Mouse (Mus musculus): ENCODE results near the gene Ebpl. TPM values are rescaled to one million over a fixed set of nuclear protein-coding genes. Genes with fewer than 3 reads are reported as not detected.

Gene Ebpl
- polyA plus RNA-seq (2014; fragmentation: Nextera tagmentation; extraction: Ambion mirVana) = 5.8 and 6.7 TPM in 2 replicates

- DNase-seq (ENCODE audit: low spot score) = peak; percentile 89
- peaks cover 9% of the 10 kb centered on the region for H3K4me1 ChIP-seq (replicated peaks; ENCODE audit: control insufficient read depth, insufficient read depth, low read length)
- peak; percentile 94 for ATAC-seq (replicated peaks; ENCODE audit: low FRiP score)
- no peaks in the 10 kb centered on the region for H3K36me3 ChIP-seq (ENCODE audit: control insufficient read depth, insufficient read depth, low read length)
- no peaks in the 10 kb centered on the region for H3K9me3 ChIP-seq (ENCODE audit: control insufficient read depth, low read length)
- 2% methylated on average over 40 of the region's 40 CpGs for WGBS
- no peaks in the 10 kb centered on the region for H3K27me3 ChIP-seq (replicated peaks; ENCODE audit: control insufficient read depth, insufficient read depth, low read length)
- peak within 1 kb of the TSS; percentile 68 for H3K4me2 ChIP-seq
- peak within 1 kb of the TSS; percentile 89 for H3K27ac ChIP-seq (ENCODE audit: low read depth, low read length)
- peak within 1 kb of the TSS; percentile 73 for H3K9ac ChIP-seq (ENCODE audit: low read depth, low read length)
- H3K4me3 ChIP-seq (ENCODE audit: low read depth, low read length) = peak within 1 kb of the TSS; percentile 69
Observed at GRCm38 (mm10) chr14:61360131-61360980, at the start of gene Ebpl. Ebpl (minus strand) TSS chr14:61360439.

- no peaks in the 10 kb centered on the region for H3K9me3 ChIP-seq (ENCODE audit: control insufficient read depth, low read length)
- no peak overlapping the region for H3K9ac ChIP-seq (ENCODE audit: low read depth, low read length)
- no peaks in the 10 kb centered on the region for H3K27me3 ChIP-seq (replicated peaks; ENCODE audit: control insufficient read depth, insufficient read depth, low read length)
- peaks cover 8% of the 10 kb centered on the region for H3K4me1 ChIP-seq (replicated peaks; ENCODE audit: control insufficient read depth, insufficient read depth, low read length)
- 52% methylated on average over 2 of the region's 2 CpGs for WGBS
- H3K36me3 ChIP-seq (ENCODE audit: control insufficient read depth, insufficient read depth, low read length) = no peaks in the 10 kb centered on the region
- H3K4me3 ChIP-seq (ENCODE audit: low read depth, low read length) = no peak overlapping the region
- ATAC-seq (replicated peaks; ENCODE audit: low FRiP score) = no peak
- H3K27ac ChIP-seq (ENCODE audit: low read depth, low read length) = no peak overlapping the region
- H3K4me2 ChIP-seq = no peak overlapping the region
- no peak for DNase-seq (ENCODE audit: low spot score)
Observed at GRCm38 (mm10) chr14:61410020-61410419, 49.8 kb upstream of the Ebpl start.

GRCm38 (mm10) chr14:61407055-61407454 lies 46.8 kb upstream of the Ebpl start:
- Histone ChIP-seq H3K4me3 (ENCODE audit: low read depth, low read length) (no peak overlapping the region), H3K4me2 (no peak overlapping the region), H3K36me3 (ENCODE audit: control insufficient read depth, insufficient read depth, low read length) (no peaks in the 10 kb centered on the region; the same call in 1 of the 2 replicates), H3K27ac (ENCODE audit: low read depth, low read length) (no peak overlapping the region), H3K4me1 (replicated peaks; ENCODE audit: control insufficient read depth, insufficient read depth, low read length) (peaks cover 8% of the 10 kb centered on the region), H3K9me3 (ENCODE audit: control insufficient read depth, low read length) (no peaks in the 10 kb centered on the region), H3K27me3 (replicated peaks; ENCODE audit: control insufficient read depth, insufficient read depth, low read length) (no peaks in the 10 kb centered on the region), H3K9ac (ENCODE audit: low read depth, low read length) (no peak overlapping the region)
- DNase-seq (ENCODE audit: low spot score) = no peak
- ATAC-seq (replicated peaks; ENCODE audit: low FRiP score) = no peak
- 84% methylated on average over 3 of the region's 3 CpGs for WGBS

- no peak overlapping the region for H3K4me3 ChIP-seq (ENCODE audit: low read depth, low read length)
- H3K27ac ChIP-seq (ENCODE audit: low read depth, low read length) = no peak overlapping the region
- H3K27me3 ChIP-seq (replicated peaks; ENCODE audit: control insufficient read depth, insufficient read depth, low read length) = no peaks in the 10 kb centered on the region
- no peaks in the 10 kb centered on the region for H3K9me3 ChIP-seq (ENCODE audit: control insufficient read depth, low read length)
- ATAC-seq (replicated peaks; ENCODE audit: low FRiP score) (no peak), DNase-seq (ENCODE audit: low spot score) (no peak)
- no peaks in the 10 kb centered on the region; the same call in 1 of the 2 replicates for H3K36me3 ChIP-seq (ENCODE audit: control insufficient read depth, insufficient read depth, low read length)
- peaks cover 8% of the 10 kb centered on the region for H3K4me1 ChIP-seq (replicated peaks; ENCODE audit: control insufficient read depth, insufficient read depth, low read length)
- H3K9ac ChIP-seq (ENCODE audit: low read depth, low read length) = no peak overlapping the region
- no peak overlapping the region for H3K4me2 ChIP-seq
Observed at GRCm38 (mm10) chr14:61405761-61406160, 45.5 kb upstream of the Ebpl start.

GRCm38 (mm10) chr14:61404941-61405340 lies 44.7 kb upstream of the Ebpl start:
- Histone ChIP-seq H3K4me3 (ENCODE audit: low read depth, low read length) (no peak overlapping the region), H3K4me1 (replicated peaks; ENCODE audit: control insufficient read depth, insufficient read depth, low read length) (peaks cover 2% of the 10 kb centered on the region), H3K27me3 (replicated peaks; ENCODE audit: control insufficient read depth, insufficient read depth, low read length) (no peaks in the 10 kb centered on the region), H3K36me3 (ENCODE audit: control insufficient read depth, insufficient read depth, low read length) (no peaks in the 10 kb centered on the region; the same call in 1 of the 2 replicates), H3K4me2 (no peak overlapping the region), H3K9ac (ENCODE audit: low read depth, low read length) (no peak overlapping the region), H3K27ac (ENCODE audit: low read depth, low read length) (no peak overlapping the region), H3K9me3 (ENCODE audit: control insufficient read depth, low read length) (no peaks in the 10 kb centered on the region)
- ATAC-seq (replicated peaks; ENCODE audit: low FRiP score) (no peak), DNase-seq (ENCODE audit: low spot score) (no peak)
- WGBS = 92% methylated on average over 3 of the region's 3 CpGs

- H3K4me3 ChIP-seq (ENCODE audit: low read depth, low read length) = no peak overlapping the region
- 84% methylated on average over 6 of the region's 6 CpGs for WGBS
- no peaks in the 10 kb centered on the region for H3K4me1 ChIP-seq (replicated peaks; ENCODE audit: control insufficient read depth, insufficient read depth, low read length)
- no peak overlapping the region for H3K4me2 ChIP-seq
- no peaks in the 10 kb centered on the region for H3K36me3 ChIP-seq (ENCODE audit: control insufficient read depth, insufficient read depth, low read length)
- DNase-seq (ENCODE audit: low spot score) = no peak
- H3K9me3 ChIP-seq (ENCODE audit: control insufficient read depth, low read length) = no peaks in the 10 kb centered on the region
- H3K9ac ChIP-seq (ENCODE audit: low read depth, low read length) = no peak overlapping the region
- ATAC-seq (replicated peaks; ENCODE audit: low FRiP score) = no peak
- H3K27ac ChIP-seq (ENCODE audit: low read depth, low read length) = no peak overlapping the region
- no peaks in the 10 kb centered on the region for H3K27me3 ChIP-seq (replicated peaks; ENCODE audit: control insufficient read depth, insufficient read depth, low read length)
Observed at GRCm38 (mm10) chr14:61394745-61395144, 34.5 kb upstream of the Ebpl start.

GRCm38 (mm10) chr14:61390586-61390985 lies 30.3 kb upstream of the Ebpl start:
- no peak overlapping the region for H3K4me2 ChIP-seq
- no peaks in the 10 kb centered on the region for H3K4me1 ChIP-seq (replicated peaks; ENCODE audit: control insufficient read depth, insufficient read depth, low read length)
- 80% methylated on average over 3 of the region's 3 CpGs for WGBS
- ATAC-seq (replicated peaks; ENCODE audit: low FRiP score) = no peak
- H3K4me3 ChIP-seq (ENCODE audit: low read depth, low read length) = no peak overlapping the region
- no peaks in the 10 kb centered on the region; the same call in 1 of the 2 replicates for H3K36me3 ChIP-seq (ENCODE audit: control insufficient read depth, insufficient read depth, low read length)
- H3K27ac ChIP-seq (ENCODE audit: low read depth, low read length) = no peak overlapping the region
- no peak for DNase-seq (ENCODE audit: low spot score)
- H3K9ac ChIP-seq (ENCODE audit: low read depth, low read length) = no peak overlapping the region
- no peaks in the 10 kb centered on the region for H3K27me3 ChIP-seq (replicated peaks; ENCODE audit: control insufficient read depth, insufficient read depth, low read length)
- H3K9me3 ChIP-seq (ENCODE audit: control insufficient read depth, low read length) = no peaks in the 10 kb centered on the region

GRCm38 (mm10) chr14:61367290-61367689 lies 7.1 kb upstream of the Ebpl start:
- no peak for ATAC-seq (replicated peaks; ENCODE audit: low FRiP score)
- Histone ChIP-seq H3K27ac (ENCODE audit: low read depth, low read length) (no peak overlapping the region), H3K4me2 (no peak overlapping the region), H3K9me3 (ENCODE audit: control insufficient read depth, low read length) (no peaks in the 10 kb centered on the region), H3K9ac (ENCODE audit: low read depth, low read length) (no peak overlapping the region), H3K36me3 (ENCODE audit: control insufficient read depth, insufficient read depth, low read length) (peaks cover 10% of the 10 kb centered on the region; the same call in 1 of the 2 replicates), H3K4me3 (ENCODE audit: low read depth, low read length) (no peak overlapping the region), H3K4me1 (replicated peaks; ENCODE audit: control insufficient read depth, insufficient read depth, low read length) (no peaks in the 10 kb centered on the region), H3K27me3 (replicated peaks; ENCODE audit: control insufficient read depth, insufficient read depth, low read length) (no peaks in the 10 kb centered on the region)
- 96% methylated on average over 2 of the region's 2 CpGs for WGBS
- DNase-seq (ENCODE audit: low spot score) = no peak

GRCm38 (mm10) chr14:61364656-61365055 lies 4.4 kb upstream of the Ebpl start:
- no peak overlapping the region for H3K4me3 ChIP-seq (ENCODE audit: low read depth, low read length)
- H3K4me1 ChIP-seq (replicated peaks; ENCODE audit: control insufficient read depth, insufficient read depth, low read length) = peaks cover 6% of the 10 kb centered on the region
- 80% methylated on average over 3 of the region's 3 CpGs for WGBS
- DNase-seq (ENCODE audit: low spot score) = no peak
- peaks cover 6% of the 10 kb centered on the region; the same call in 1 of the 2 replicates for H3K36me3 ChIP-seq (ENCODE audit: control insufficient read depth, insufficient read depth, low read length)
- H3K9me3 ChIP-seq (ENCODE audit: control insufficient read depth, low read length) = no peaks in the 10 kb centered on the region
- H3K27me3 ChIP-seq (replicated peaks; ENCODE audit: control insufficient read depth, insufficient read depth, low read length) = no peaks in the 10 kb centered on the region
- H3K9ac ChIP-seq (ENCODE audit: low read depth, low read length) = no peak overlapping the region
- H3K4me2 ChIP-seq = no peak overlapping the region
- no peak overlapping the region for H3K27ac ChIP-seq (ENCODE audit: low read depth, low read length)
- ATAC-seq (replicated peaks; ENCODE audit: low FRiP score) = no peak

All from liver, embryonic 11.5 days (tissue).